Mouse (Mus musculus) liver, embryonic 12.5 days (tissue): Measurements from ENCODE around the gene Tulp1. TPM values are rescaled to one million over a fixed set of nuclear protein-coding genes. Genes with fewer than 3 reads are reported as not detected.
"Not testable (repeated sequence)": the region's sequence is repeated elsewhere in the genome, so short reads cannot be mapped to it uniquely, and the experiment has no call there.

Experiments used
- ATAC-seq: fragments of 200-750 bp; cut with Nextera tagmentation; 2 replicates; pipeline ENCODE4 v1.8.0; 2017; ENCODE audit warnings: moderate number of reproducible peaks, mild to moderate bottlenecking, moderate library complexity
- H3K27ac ChIP-seq: fragments of 300-500 bp; sonication (generic); 2 replicates; pipeline ENCODE4 v1.5.1; 2016; ENCODE audit warnings: mild to moderate bottlenecking
- H3K27me3 ChIP-seq: fragments of 300-500 bp; sonication (generic); replicated peaks from 2 replicates; pipeline ENCODE4 v1.6.1; 2016; ENCODE audit warnings: mild to moderate bottlenecking, moderate library complexity
- H3K36me3 ChIP-seq: fragments of 300-500 bp; sonication (generic); 2 replicates; pipeline ENCODE4 v1.6.1; 2016; ENCODE audit warnings: mild to moderate bottlenecking, moderate library complexity
- H3K4me1 ChIP-seq: fragments of 300-500 bp; sonication (generic); 2 replicates; pipeline ENCODE4 v1.6.1; 2016
- H3K4me2 ChIP-seq: fragments of 300-500 bp; sonication (generic); 2 replicates; pipeline ENCODE4 v1.6.1; 2016; ENCODE audit warnings: mild to moderate bottlenecking, moderate library complexity
- H3K4me3 ChIP-seq: fragments of 300-500 bp; sonication (generic); 2 replicates; pipeline ENCODE4 v1.5.1; 2016; ENCODE audit warnings: mild to moderate bottlenecking, moderate library complexity
- H3K9ac ChIP-seq: fragments of 300-500 bp; sonication (generic); 2 replicates; pipeline ENCODE4 v1.6.1; 2016; ENCODE audit warnings: mild to moderate bottlenecking, moderate library complexity
- H3K9me3 ChIP-seq: fragments of 300-500 bp; sonication (generic); replicated peaks from 2 replicates; pipeline ENCODE4 v1.6.1; 2016; ENCODE audit warnings: mild to moderate bottlenecking, moderate library complexity
- WGBS: fragments of 180-500 bp; shearing (Covaris S2); methylation state at CpG from one replicate; pipeline ENCODE4 v1.1.7; 2016; ENCODE audit not compliant: insufficient replicate concordance; 5-methylcytosine and 5-hydroxymethylcytosine counted together
- polyA plus RNA-seq: library from polyadenylated mRNA; unstranded; fragments of >200 nt; fragmentation: Nextera tagmentation; extraction: Ambion mirVana; gene quantifications from 2 replicates; pipeline ENCODE4 v1.2.1, GENCODE M21; 2016

The Tulp1 gene
- polyA plus RNA-seq, 1 experiment from 2014 or later = 1.4 TPM

GRCm38 (mm10) chr17:28324416-28324815, 40.6 kb downstream of the Tulp1 start:
- not testable (repeated sequence) for H3K4me3 ChIP-seq, H3K9ac ChIP-seq, H3K9me3 ChIP-seq, H3K27ac ChIP-seq, ATAC-seq, H3K4me2 ChIP-seq, H3K27me3 ChIP-seq
- WGBS = 88% methylated on average over 7 of the region's 7 CpGs
- Histone ChIP-seq H3K36me3 (peaks cover 66% of the 10 kb centered on the region), H3K4me1 (peaks cover 14% of the 10 kb centered on the region)

- H3K4me3 ChIP-seq = no peak overlapping the region
- 84% methylated on average over 8 of the region's 8 CpGs for WGBS
- no peak for ATAC-seq
- H3K27ac ChIP-seq = no peak overlapping the region
- H3K4me2 ChIP-seq = no peak overlapping the region
- H3K27me3 ChIP-seq = no peaks in the 10 kb centered on the region
- peaks cover 8% of the 10 kb centered on the region; the same call in 1 of the 2 replicates for H3K9me3 ChIP-seq
- no peak overlapping the region for H3K9ac ChIP-seq
- peaks cover 63% of the 10 kb centered on the region for H3K36me3 ChIP-seq
- H3K4me1 ChIP-seq = peaks cover 11% of the 10 kb centered on the region
Measured at GRCm38 (mm10) chr17:28323786-28324185, 41.2 kb downstream of the Tulp1 start.

GRCm38 (mm10) chr17:28321700-28322099, 43.3 kb downstream of the Tulp1 start:
- no peak overlapping the region for H3K9ac ChIP-seq
- no peak overlapping the region for H3K4me2 ChIP-seq
- no peak for ATAC-seq
- no peak overlapping the region for H3K27ac ChIP-seq
- no peaks in the 10 kb centered on the region for H3K27me3 ChIP-seq
- H3K4me3 ChIP-seq = no peak overlapping the region
- peaks cover 80% of the 10 kb centered on the region for H3K36me3 ChIP-seq
- WGBS = 83% methylated on average over 4 of the region's 4 CpGs
- peaks cover 8% of the 10 kb centered on the region; the same call in 1 of the 2 replicates for H3K9me3 ChIP-seq
- peaks cover 18% of the 10 kb centered on the region for H3K4me1 ChIP-seq

- peaks cover 57% of the 10 kb centered on the region for H3K36me3 ChIP-seq
- WGBS = 43% methylated on average over 9 of the region's 9 CpGs
- no peak for ATAC-seq
Measured at GRCm38 (mm10) chr17:28317725-28318124, 47.3 kb downstream of the Tulp1 start.

GRCm38 (mm10) chr17:28317091-28317490, 47.9 kb downstream of the Tulp1 start:
- ATAC-seq = no peak
- peak overlapping the region; percentile 65 for H3K27ac ChIP-seq
- no peak overlapping the region for H3K4me3 ChIP-seq
- H3K36me3 ChIP-seq = peaks cover 51% of the 10 kb centered on the region
- no peaks in the 10 kb centered on the region for H3K9me3 ChIP-seq
- no peak overlapping the region for H3K9ac ChIP-seq
- no peaks in the 10 kb centered on the region for H3K27me3 ChIP-seq
- peaks cover 56% of the 10 kb centered on the region for H3K4me1 ChIP-seq
- 66% methylated on average over 8 of the region's 8 CpGs for WGBS
- 0 out of 2 replicates have a peak overlapping the region, but pooled peaks have one; percentile 9 for H3K4me2 ChIP-seq

More at GRCm38 (mm10) chr17:28317725-28318124, 47.3 kb downstream of the Tulp1 start:
- Histone ChIP-seq H3K4me2 (0 out of 2 replicates have a peak overlapping the region, but pooled peaks have one; percentile 9), H3K4me3 (no peak overlapping the region), H3K9me3 (no peaks in the 10 kb centered on the region), H3K27me3 (no peaks in the 10 kb centered on the region), H3K9ac (0 out of 2 replicates have a peak overlapping the region, but pooled peaks have one; percentile 25), H3K4me1 (peaks cover 49% of the 10 kb centered on the region), H3K27ac (peak overlapping the region; percentile 65)

- Histone ChIP-seq H3K4me1 (peaks cover 61% of the 10 kb centered on the region), H3K4me2 (no peak overlapping the region), H3K4me3 (no peak overlapping the region), H3K9ac (no peak overlapping the region), H3K27ac (0 out of 2 replicates have a peak overlapping the region, but pooled peaks have one; percentile 1), H3K9me3 (no peaks in the 10 kb centered on the region), H3K36me3 (peaks cover 47% of the 10 kb centered on the region), H3K27me3 (no peaks in the 10 kb centered on the region)
- ATAC-seq = no peak
- WGBS = 77% methylated on average over 9 of the region's 9 CpGs
Measured at GRCm38 (mm10) chr17:28316476-28316875, 48.5 kb downstream of the Tulp1 start.

GRCm38 (mm10) chr17:28315611-28316160, 49.3 kb downstream of the Tulp1 start:
- WGBS = 91% methylated on average over 20 of the region's 20 CpGs

GRCm38 (mm10) chr17:28313880-28314225, 51.2 kb downstream of the Tulp1 start:
- H3K4me2 ChIP-seq = peak overlapping the region; percentile 96
- peak overlapping the region; percentile 83 for H3K4me3 ChIP-seq
- ATAC-seq = peak; percentile 4; the same call in 1 of the 2 replicates
- WGBS = 4% methylated on average over 11 of the region's 11 CpGs
- H3K36me3 ChIP-seq = peaks cover 34% of the 10 kb centered on the region
- H3K27ac ChIP-seq = peak overlapping the region; percentile 90
- no peaks in the 10 kb centered on the region for H3K9me3 ChIP-seq
- peak overlapping the region; percentile 94 for H3K9ac ChIP-seq
- H3K27me3 ChIP-seq = no peaks in the 10 kb centered on the region
- H3K4me1 ChIP-seq = peaks cover 66% of the 10 kb centered on the region

More at GRCm38 (mm10) chr17:28315611-28316160, 49.3 kb downstream of the Tulp1 start:
- H3K9ac ChIP-seq = no peak overlapping the region; the same call in 1 of the 2 replicates
- H3K36me3 ChIP-seq = peaks cover 45% of the 10 kb centered on the region
- no peak for ATAC-seq
- H3K27me3 ChIP-seq = no peaks in the 10 kb centered on the region
- H3K27ac ChIP-seq = no peak overlapping the region
- H3K4me2 ChIP-seq = no peak overlapping the region
- no peak overlapping the region for H3K4me3 ChIP-seq
- no peaks in the 10 kb centered on the region for H3K9me3 ChIP-seq
- H3K4me1 ChIP-seq = peaks cover 63% of the 10 kb centered on the region

GRCm38 (mm10) chr17:28313212-28313879, 51.7 kb downstream of the Tulp1 start, which contains the start of gene Fance:
Gene Fance (plus strand): TSS chr17:28313519.
- Histone ChIP-seq H3K27ac (peak within 1 kb of the TSS; percentile 90), H3K9ac (peak within 1 kb of the TSS; percentile 94), H3K27me3 (no peaks in the 10 kb centered on the region), H3K4me1 (peaks cover 68% of the 10 kb centered on the region), H3K4me3 (peak within 1 kb of the TSS; percentile 83), H3K9me3 (no peaks in the 10 kb centered on the region), H3K36me3 (peaks cover 29% of the 10 kb centered on the region), H3K4me2 (peak within 1 kb of the TSS; percentile 96)
- under 1% methylated on average over 69 of the region's 69 CpGs for WGBS
- ATAC-seq = peak; percentile 97

GRCm38 (mm10) chr17:28312232-28313211, 52.5 kb downstream of the Tulp1 start:
- peak overlapping the region; percentile 75 for H3K27ac ChIP-seq
- WGBS = 17% methylated on average over 17 of the region's 17 CpGs
- H3K36me3 ChIP-seq = peaks cover 22% of the 10 kb centered on the region
- H3K27me3 ChIP-seq = no peaks in the 10 kb centered on the region
- peaks cover 62% of the 10 kb centered on the region for H3K4me1 ChIP-seq
- peak overlapping the region; percentile 46 for H3K4me3 ChIP-seq
- H3K9ac ChIP-seq = peak overlapping the region; percentile 66
- no peaks in the 10 kb centered on the region for H3K9me3 ChIP-seq
- H3K4me2 ChIP-seq = peak overlapping the region; percentile 96
- ATAC-seq = peak; percentile 3

GRCm38 (mm10) chr17:28311366-28312132, 53.5 kb downstream of the Tulp1 start:
- Histone ChIP-seq H3K9me3 (no peaks in the 10 kb centered on the region), H3K4me2 (no peak overlapping the region), H3K4me1 (peaks cover 52% of the 10 kb centered on the region), H3K27me3 (no peaks in the 10 kb centered on the region), H3K4me3 (no peak overlapping the region), H3K27ac (peak overlapping the region; percentile 73), H3K9ac (peak overlapping the region; percentile 32; the same call in 1 of the 2 replicates), H3K36me3 (peaks cover 12% of the 10 kb centered on the region)
- ATAC-seq = no peak
- WGBS = 72% methylated on average over 5 of the region's 5 CpGs
